Mouse (Mus musculus): Measurements from ENCODE around the gene Cdip1.

DNA sequence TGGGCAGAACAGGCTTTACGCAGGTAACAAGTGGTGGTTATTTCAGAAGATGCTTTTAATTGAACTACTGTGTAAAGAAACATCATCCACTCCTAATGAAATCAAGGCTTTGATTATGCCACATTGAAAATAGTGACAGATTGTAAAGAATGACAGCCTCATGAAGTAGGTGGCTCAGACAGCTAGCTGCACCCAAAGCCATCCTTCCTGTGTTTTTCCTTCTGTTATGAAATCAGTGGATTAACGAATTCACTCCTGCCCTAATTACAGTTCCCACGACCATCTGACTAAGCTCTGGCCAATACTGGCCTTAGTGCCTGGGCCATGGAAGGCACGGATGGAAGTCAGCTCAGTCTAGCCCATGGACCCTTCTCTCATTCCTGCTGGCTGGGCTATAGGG, 11.2 kb downstream of the Cdip1 start:
- TF ChIP-seq CTCF (IDR thresholded peaks at IDR 0.05; ENCODE audit: low read depth, low read length) (no peak), POLR2A (IDR thresholded peaks at IDR 0.05; ENCODE audit: borderline replicate concordance, low read depth, low read length) (no peak)
